10 mouse cellular contexts compared by ENCODE assay signal in genomic region chr16:92403069-92403468, GRCm38 (mm10). TPM values are rescaled to one million over a fixed set of nuclear protein-coding genes. Genes with fewer than 3 reads are reported as not detected.
A peak's percentile ranks its signal among the peaks of the same experiment; 100 is the strongest.
DNase-seq lines count a peak whose midpoint lies in the region; ATAC-seq and TF ChIP-seq lines count a peak whose summit lies in the region.
"Had no signal": no experiment of that assay in that cellular context is flagged by ENCODE, and none has a peak within 500 bp of the region (broad histone marks: within the 10 kb centered on the region; RNA-seq: fewer than 3 reads in every experiment).

No protein-coding gene starts in this region.

- TF ChIP-seq CTCF in lung, adult 2 months (IDR thresholded peaks at IDR 0.05; ENCODE audit: insufficient read depth, low read length) = no peak
- no peak for TF ChIP-seq CTCF in stomach, postnatal 0 days (IDR thresholded peaks at IDR 0.05; ENCODE audit: low read depth)

- peak; percentile 38; the same call in 1 of the 2 replicates for TF ChIP-seq POLR2A in lung, adult 2 months (IDR thresholded peaks at IDR 0.05; ENCODE audit: borderline replicate concordance, extremely low read depth, low read depth, low read length)

- peak; percentile 43 to 60 for DNase-seq in kidney, postnatal 25 days
- no peak for DNase-seq in heart, embryonic 10.5 days (ENCODE audit: low spot score)
- peak; percentile 22 for DNase-seq in lung, adult 2 months
- no peak for DNase-seq in stomach, postnatal 0 days (ENCODE audit: low spot score)
- no peak for DNase-seq in yolk sac, embryonic 10.5 days (ENCODE audit: low spot score)
- DNase-seq: cerebellum, adult 9-10 months; thymus, postnatal 36 days had no signal

- no peaks in the 10 kb centered on the region for H3K27me3 ChIP-seq in kidney, embryonic 14.5 days (ENCODE audit: control insufficient read depth, insufficient read depth, low read length)
- H3K27me3 ChIP-seq in heart, embryonic 10.5 days (ENCODE audit: insufficient read depth, poor library complexity, severe bottlenecking) = no peaks in the 10 kb centered on the region
- no peaks in the 10 kb centered on the region for H3K27me3 ChIP-seq in stomach, postnatal 0 days (ENCODE audit: control insufficient read depth, insufficient read depth, low read length)
- H3K27me3 ChIP-seq in liver, embryonic 12.5 days (replicated peaks) = peaks cover 55% of the 10 kb centered on the region

- ATAC-seq in kidney, embryonic 14.5 days (ENCODE audit: low FRiP score, low TSS enrichment) = no peak
- no peak for ATAC-seq in stomach, postnatal 0 days (ENCODE audit: low FRiP score, low TSS enrichment)
- no peak for ATAC-seq in liver, embryonic 12.5 days

- no peak overlapping the region for H3K4me3 ChIP-seq in kidney, embryonic 14.5 days (ENCODE audit: low read length)
- no peak overlapping the region for H3K4me3 ChIP-seq in heart, embryonic 10.5 days
- H3K4me3 ChIP-seq in lung, adult 2 months (replicated peaks; ENCODE audit: extremely low read depth, low read depth, low read length) = peak overlapping the region; percentile 39
- no peak overlapping the region for H3K4me3 ChIP-seq in stomach, postnatal 0 days (ENCODE audit: low read depth, low read length)
- no peak overlapping the region for H3K4me3 ChIP-seq in liver, embryonic 12.5 days

- no peak overlapping the region for H3K9ac ChIP-seq in kidney, embryonic 14.5 days (ENCODE audit: low read depth, low read length)
- no peak overlapping the region for H3K9ac ChIP-seq in stomach, postnatal 0 days (ENCODE audit: low read length)
- no peak overlapping the region for H3K9ac ChIP-seq in liver, embryonic 12.5 days
- H3K9ac ChIP-seq: hindbrain, embryonic 14.5 days had no signal

- H3K36me3 ChIP-seq in kidney, embryonic 14.5 days (ENCODE audit: control insufficient read depth, insufficient read depth, low read length) = no peaks in the 10 kb centered on the region
- no peaks in the 10 kb centered on the region for H3K36me3 ChIP-seq in heart, embryonic 10.5 days
- H3K36me3 ChIP-seq in stomach, postnatal 0 days (ENCODE audit: control insufficient read depth, insufficient read depth, low read length) = no peaks in the 10 kb centered on the region
- no peaks in the 10 kb centered on the region for H3K36me3 ChIP-seq in liver, embryonic 12.5 days

- H3K4me2 ChIP-seq in kidney, embryonic 14.5 days (replicated peaks; ENCODE audit: low read depth, low read length) = no peak overlapping the region
- no peak overlapping the region for H3K4me2 ChIP-seq in stomach, postnatal 0 days (replicated peaks; ENCODE audit: low read depth)
- H3K4me2 ChIP-seq in liver, embryonic 12.5 days = no peak overlapping the region
- H3K4me2 ChIP-seq: hindbrain, embryonic 14.5 days had no signal

- no peaks in the 10 kb centered on the region for H3K9me3 ChIP-seq in kidney, embryonic 14.5 days (ENCODE audit: control insufficient read depth, low read length)
- no peaks in the 10 kb centered on the region for H3K9me3 ChIP-seq in heart, embryonic 10.5 days
- H3K9me3 ChIP-seq in stomach, postnatal 0 days (ENCODE audit: control insufficient read depth, low read length) = no peaks in the 10 kb centered on the region
- H3K9me3 ChIP-seq in liver, embryonic 12.5 days (replicated peaks) = no peaks in the 10 kb centered on the region

- no peak overlapping the region for H3K27ac ChIP-seq in kidney, embryonic 14.5 days (ENCODE audit: low read depth, low read length)
- H3K27ac ChIP-seq in heart, embryonic 10.5 days = peak overlapping the region; percentile 95
- peak overlapping the region; percentile 73 for H3K27ac ChIP-seq in stomach, postnatal 0 days (replicated peaks)
- no peak overlapping the region for H3K27ac ChIP-seq in liver, embryonic 12.5 days
- H3K27ac ChIP-seq: hindbrain, embryonic 14.5 days had no signal

- WGBS in kidney, embryonic 14.5 days = 68% methylated on average over 10 of the region's 10 CpGs
- 72% methylated on average over 10 of the region's 10 CpGs for WGBS in heart, embryonic 10.5 days
- 22% methylated on average over 10 of the region's 10 CpGs for WGBS in lung, adult 2 months
- 53% methylated on average over 10 of the region's 10 CpGs for WGBS in stomach, postnatal 0 days
- WGBS in liver, embryonic 12.5 days (ENCODE audit: insufficient replicate concordance) = 69% methylated on average over 10 of the region's 10 CpGs

- H3K4me1 ChIP-seq in kidney, embryonic 14.5 days (ENCODE audit: control insufficient read depth, insufficient read depth, low read length) = peaks cover 25% of the 10 kb centered on the region; the same call in 1 of the 2 replicates
- peaks cover 75% of the 10 kb centered on the region for H3K4me1 ChIP-seq in heart, embryonic 10.5 days
- peaks cover 18% of the 10 kb centered on the region for H3K4me1 ChIP-seq in lung, adult 2 months (ENCODE audit: control insufficient read depth, insufficient read depth, low read length)
- H3K4me1 ChIP-seq in stomach, postnatal 0 days (replicated peaks; ENCODE audit: control insufficient read depth, insufficient read depth) = peaks cover 13% of the 10 kb centered on the region
- H3K4me1 ChIP-seq in liver, embryonic 12.5 days = peaks cover 16% of the 10 kb centered on the region; the same call in 1 of the 2 replicates

- no peak for TF ChIP-seq EP300 in stomach, postnatal 0 days (optimal IDR thresholded peaks at IDR 0.05)

RNA-seq across cellular contexts. Expression of gene Kcne1, which starts 43.8 kb away (rescaled TPM):
- polyA plus RNA-seq in kidney, embryonic 14.5 days (2014; fragmentation: Nextera tagmentation; extraction: Ambion mirVana) = 0.85 and 1.5 TPM in 2 replicates
- polyA plus RNA-seq in heart, embryonic 10.5 days (2016; fragmentation: Nextera tagmentation; extraction: Ambion mirVana) = 21.3 and 54.9 TPM in 2 replicates
- polyA plus RNA-seq in lung, adult 2 months (2012; rRNA removed) = not detected in 2 replicates
- 20.3 and 20.8 TPM in 2 replicates for polyA plus RNA-seq in stomach, postnatal 0 days (2015; fragmentation: Nextera tagmentation; extraction: Ambion mirVana)
- polyA plus RNA-seq in liver, embryonic 12.5 days (2016; fragmentation: Nextera tagmentation; extraction: Ambion mirVana) = 0.41 TPM in 1 of 2 replicates, not detected in the other

Comparison
In these comparisons a context has a peak if more than half of its experiments do, and no peak if none do; other contexts are left out.
1. DNase-seq: peak in kidney, postnatal 25 days (2 of 2) and lung, adult 2 months (single experiment); none in heart, embryonic 10.5 days (single experiment), stomach, postnatal 0 days (single experiment) and yolk sac, embryonic 10.5 days (single experiment).
2. H3K27ac ChIP-seq: peak in heart, embryonic 10.5 days (single experiment) and stomach, postnatal 0 days (single experiment); none in kidney, embryonic 14.5 days (single experiment) and liver, embryonic 12.5 days (single experiment).